Mouse (Mus musculus) lung, adult 18-20 months (tissue): Measurements from ENCODE around the gene Lpcat1.

ENCODE experiments used
- DNase-seq, 2 experiments: peaks; one replicate each; pipeline ENCODE4 v3.0.0; 2022; ENCODE audit warnings: mixed read lengths in 2 of 2

Gene Lpcat1

GRCm38 (mm10) chr13:73446943-73447342 lies 20.1 kb upstream of the Lpcat1 start:
- peak; percentile 46 to 54 for DNase-seq

GRCm38 (mm10) chr13:73447478-73447877 lies 19.5 kb upstream of the Lpcat1 start:
- no peak for DNase-seq

GRCm38 (mm10) chr13:73448201-73448600 lies 18.8 kb upstream of the Lpcat1 start:
- no peak for DNase-seq

- peak; percentile 32 to 65 for DNase-seq
These were observed 18.3 kb upstream of the Lpcat1 start for GRCm38 (mm10) chr13:73448723-73449122.

GRCm38 (mm10) chr13:73453503-73454217 lies 13.3 kb upstream of the Lpcat1 start:
- peak; percentile 55 to 59 for DNase-seq

- DNase-seq: no peak
These were observed 11.7 kb upstream of the Lpcat1 start for GRCm38 (mm10) chr13:73455328-73455727.

GRCm38 (mm10) chr13:73457301-73457700 lies 9.7 kb upstream of the Lpcat1 start:
- no peak for DNase-seq

- DNase-seq: no peak
These were observed 9.3 kb upstream of the Lpcat1 start for GRCm38 (mm10) chr13:73457741-73458140.

GRCm38 (mm10) chr13:73458719-73459118 lies 8.3 kb upstream of the Lpcat1 start:
- no peak for DNase-seq

GRCm38 (mm10) chr13:73459189-73459850 lies 7.7 kb upstream of the Lpcat1 start:
- DNase-seq: no peak

- DNase-seq: no peak
These were observed 5.4 kb upstream of the Lpcat1 start for GRCm38 (mm10) chr13:73461551-73461950.

- DNase-seq: no peak
These were observed 1.8 kb upstream of the Lpcat1 start for GRCm38 (mm10) chr13:73465156-73465555.

- no peak for DNase-seq
These were observed 586 bp upstream of the Lpcat1 start for GRCm38 (mm10) chr13:73466411-73466810.

GRCm38 (mm10) chr13:73467421-73468237 lies 632 bp downstream of the Lpcat1 start:
- peak in 1 of 2 experiments; percentile 50 for DNase-seq

- DNase-seq: no peak
These were observed 1.8 kb downstream of the Lpcat1 start for GRCm38 (mm10) chr13:73468834-73469233.

- no peak for DNase-seq
These were observed 2.4 kb downstream of the Lpcat1 start for GRCm38 (mm10) chr13:73469257-73469967.

GRCm38 (mm10) chr13:73472481-73472880 lies 5.5 kb downstream of the Lpcat1 start:
- DNase-seq: no peak

- DNase-seq: no peak
These were observed 6.7 kb downstream of the Lpcat1 start for GRCm38 (mm10) chr13:73473746-73474145.

- DNase-seq: no peak
These were observed 7.2 kb downstream of the Lpcat1 start for GRCm38 (mm10) chr13:73474163-73474562.

GRCm38 (mm10) chr13:73475058-73475980 lies 8.3 kb downstream of the Lpcat1 start:
- no peak for DNase-seq

- DNase-seq: no peak
These were observed 9.3 kb downstream of the Lpcat1 start for GRCm38 (mm10) chr13:73476259-73476658.

- no peak for DNase-seq
These were observed 9.8 kb downstream of the Lpcat1 start for GRCm38 (mm10) chr13:73476796-73477195.
